Mouse (Mus musculus) liver, postnatal 0 days (tissue): ENCODE results near the gene Foxp4.

Experiments used
- CTCF ChIP-seq: sonication (generic); IDR thresholded peaks from 2 replicates; pipeline ENCODE4 v1.5.1; 2016; ENCODE audit warnings: antibody characterized with exemption, low read depth
- EP300 ChIP-seq: IDR thresholded peaks from 2 replicates; pipeline ENCODE4 v1.6.1; 2016; ENCODE audit warnings: antibody characterized with exemption, low read depth, mild to moderate bottlenecking

- TF ChIP-seq CTCF (no peak), EP300 (no peak)
These were observed 20.4 kb downstream of the Foxp4 start for GRCm38 (mm10) chr17:47903846-47904680.
